Mouse (Mus musculus) mature B cell (primary cell): Measurements from ENCODE around the gene Cd28.

Experiments
- in situ Hi-C: fragments of 300-500 bp; cut with MboI; formaldehyde crosslinking; loops from 2 replicates; pipeline ENCODE4 v1.14.3; 2019

The Cd28 gene

GRCm38 (mm10) chr1:60750201-60750765 lies 33.7 kb downstream of the Cd28 start:
- in situ Hi-C loops: no loop called here

GRCm38 (mm10) chr1:60751011-60751410 lies 34.4 kb downstream of the Cd28 start:
- in situ Hi-C loops: no loop called here

GRCm38 (mm10) chr1:60752986-60753385 lies 36.4 kb downstream of the Cd28 start:
- in situ Hi-C loops: no loop called here

GRCm38 (mm10) chr1:60753981-60754380 lies 37.4 kb downstream of the Cd28 start:
- in situ Hi-C loops: no loop called here

- in situ Hi-C loops: no loop called here
Observed at GRCm38 (mm10) chr1:60755391-60756243, 39.0 kb downstream of the Cd28 start.

GRCm38 (mm10) chr1:60757631-60758030 lies 41.0 kb downstream of the Cd28 start:
- in situ Hi-C loops: no loop called here

DNA sequence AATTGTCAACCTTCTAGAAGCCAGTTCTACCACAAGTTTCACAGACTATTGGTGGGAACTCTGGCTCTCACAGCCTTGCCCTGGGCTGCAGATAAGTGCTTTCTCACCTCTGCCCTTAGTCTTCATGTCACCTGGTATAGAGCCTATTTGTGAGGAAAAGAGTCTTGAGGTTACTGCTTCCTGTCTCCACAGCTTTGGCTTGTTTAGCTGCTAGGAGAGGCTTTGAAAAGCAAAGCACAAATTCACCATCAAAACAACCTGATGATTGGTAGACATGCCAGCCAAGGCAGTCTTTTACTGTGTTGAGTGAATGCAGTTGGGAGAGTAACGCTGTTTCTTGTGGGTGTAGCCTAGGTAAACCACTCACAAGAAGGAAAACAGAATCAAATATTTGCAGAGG lies 41.6 kb downstream of the Cd28 start:
- in situ Hi-C loops: no loop called here

GRCm38 (mm10) chr1:60759563-60760335 lies 43.1 kb downstream of the Cd28 start:
- in situ Hi-C loops: no loop called here

DNA sequence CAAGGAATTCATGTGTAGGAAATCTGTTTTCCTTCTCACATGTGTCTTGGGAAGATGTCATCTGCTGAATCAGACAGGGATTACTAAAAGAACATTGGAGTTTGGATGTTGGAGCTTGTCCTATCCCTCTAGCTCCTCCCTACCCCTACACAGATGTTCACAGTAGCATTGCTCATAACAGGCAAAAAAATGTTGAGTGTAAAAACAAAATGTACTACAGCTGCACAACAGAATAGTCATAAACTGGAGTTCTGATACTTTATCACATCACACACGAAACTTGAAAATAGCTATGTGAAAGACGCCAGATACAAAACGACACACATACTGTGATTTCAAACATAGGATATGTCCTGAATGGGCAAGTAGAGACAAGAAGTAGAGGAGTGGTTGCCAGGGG lies 43.9 kb downstream of the Cd28 start:
- in situ Hi-C loops: no loop called here

DNA sequence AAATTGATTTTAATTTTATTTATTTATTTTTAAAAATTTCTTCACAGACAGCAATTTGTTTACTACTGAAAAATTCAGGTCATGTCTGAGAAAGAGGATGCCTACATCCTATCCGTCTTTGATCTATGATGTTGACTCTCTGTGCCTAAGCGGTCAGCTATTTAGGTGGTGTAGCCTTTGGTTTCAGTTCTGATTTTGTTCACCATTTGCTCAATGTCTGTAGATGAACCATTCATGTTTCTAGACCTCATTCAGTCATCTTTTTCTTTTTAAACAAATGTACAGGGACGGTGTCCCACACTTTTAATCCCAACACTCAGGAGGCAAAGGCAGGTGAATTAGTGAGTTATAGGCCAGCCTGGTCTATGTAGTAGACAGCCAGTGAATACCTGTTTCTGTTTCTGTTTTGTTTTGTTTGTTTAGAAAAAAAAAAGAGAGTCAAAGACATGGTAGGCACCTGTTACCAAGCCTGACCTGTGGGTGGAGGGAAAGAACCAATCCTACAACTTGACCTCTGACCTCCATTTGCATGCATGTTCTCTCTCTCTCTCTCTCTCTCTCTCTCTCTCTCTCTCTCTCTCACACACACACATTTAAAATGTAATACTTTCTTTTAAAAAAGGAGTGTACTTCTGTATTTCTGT lies 45.0 kb downstream of the Cd28 start:
- in situ Hi-C loops: no loop called here

- in situ Hi-C loops: no loop called here
Observed at GRCm38 (mm10) chr1:60762451-60762850, 45.9 kb downstream of the Cd28 start.

DNA sequence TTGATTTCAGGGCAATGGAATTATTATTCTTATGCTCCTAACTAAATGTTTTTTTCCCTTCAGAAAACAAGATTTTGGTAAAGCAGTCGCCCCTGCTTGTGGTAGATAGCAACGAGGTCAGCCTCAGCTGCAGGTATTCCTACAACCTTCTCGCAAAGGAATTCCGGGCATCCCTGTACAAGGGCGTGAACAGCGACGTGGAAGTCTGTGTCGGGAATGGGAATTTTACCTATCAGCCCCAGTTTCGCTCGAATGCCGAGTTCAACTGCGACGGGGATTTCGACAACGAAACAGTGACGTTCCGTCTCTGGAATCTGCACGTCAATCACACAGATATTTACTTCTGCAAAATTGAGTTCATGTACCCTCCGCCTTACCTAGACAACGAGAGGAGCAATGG lies 46.3 kb downstream of the Cd28 start:
- in situ Hi-C loops: no loop called here

GRCm38 (mm10) chr1:60771771-60772170 lies 55.2 kb downstream of the Cd28 start:
- in situ Hi-C loops: no loop called here

- in situ Hi-C loops: no loop called here
Observed at GRCm38 (mm10) chr1:60773231-60773630, 56.6 kb downstream of the Cd28 start.

- in situ Hi-C loops: no loop called here
Observed at GRCm38 (mm10) chr1:60776166-60776565, 59.6 kb downstream of the Cd28 start.

GRCm38 (mm10) chr1:60776906-60777305 lies 60.3 kb downstream of the Cd28 start:
- in situ Hi-C loops: no loop called here

GRCm38 (mm10) chr1:60778465-60779115 lies 62.0 kb downstream of the Cd28 start:
- in situ Hi-C loops: no loop called here

GRCm38 (mm10) chr1:60779176-60779575 lies 62.6 kb downstream of the Cd28 start:
- in situ Hi-C loops: no loop called here

- in situ Hi-C loops: no loop called here
Observed at GRCm38 (mm10) chr1:60781666-60782065, 65.1 kb downstream of the Cd28 start.

GRCm38 (mm10) chr1:60793717-60794116 lies 77.1 kb downstream of the Cd28 start:
- in situ Hi-C loops: no loop called here

GRCm38 (mm10) chr1:60795677-60796205 lies 79.1 kb downstream of the Cd28 start:
- in situ Hi-C loops: no loop called here
